Mouse (Mus musculus) bone marrow macrophage, adult 2 months (primary cell): ENCODE data around the gene Hist1h2bn.

ENCODE experiments used
- CTCF ChIP-seq: IDR thresholded peaks from 2 replicates; pipeline ENCODE4 v1.5.1; 2012; ENCODE audit warnings: low read depth, mild to moderate bottlenecking, low read length, moderate library complexity
- POLR2A ChIP-seq: IDR thresholded peaks from 2 replicates; pipeline ENCODE4 v1.6.1; 2012; ENCODE audit warnings: mild to moderate bottlenecking, low read depth, low read length, borderline replicate concordance

DNA sequence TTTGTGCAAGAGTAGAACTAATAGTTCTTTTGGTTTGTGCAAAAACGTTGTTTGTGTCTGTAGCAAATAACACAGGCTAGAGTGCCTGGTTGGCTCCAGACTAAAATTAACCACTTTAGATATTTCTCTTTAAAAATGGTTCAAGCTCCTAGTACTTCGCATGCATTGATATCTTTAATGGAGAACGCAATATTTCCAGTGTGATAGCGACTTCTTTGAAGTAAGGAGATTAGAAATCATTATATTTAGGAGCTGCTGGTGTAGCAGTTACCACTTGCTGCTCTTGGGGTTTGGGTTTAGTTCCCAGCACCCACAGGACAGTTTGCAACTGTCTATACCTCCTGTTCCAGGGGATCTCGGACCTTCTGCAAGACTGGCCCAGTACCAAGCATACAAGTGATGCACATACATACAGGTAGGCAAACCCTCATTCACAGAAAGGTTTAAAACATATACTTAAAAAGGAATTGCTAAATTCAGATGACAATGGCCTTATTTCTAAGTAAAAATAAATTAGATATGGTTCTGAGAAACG lies 27.2 kb downstream of the Hist1h2bn start:
- TF ChIP-seq CTCF: no peak
- TF ChIP-seq POLR2A: no peak
